Comparison of ENCODE assay signal across 14 mouse cellular contexts in the genomic region with DNA sequence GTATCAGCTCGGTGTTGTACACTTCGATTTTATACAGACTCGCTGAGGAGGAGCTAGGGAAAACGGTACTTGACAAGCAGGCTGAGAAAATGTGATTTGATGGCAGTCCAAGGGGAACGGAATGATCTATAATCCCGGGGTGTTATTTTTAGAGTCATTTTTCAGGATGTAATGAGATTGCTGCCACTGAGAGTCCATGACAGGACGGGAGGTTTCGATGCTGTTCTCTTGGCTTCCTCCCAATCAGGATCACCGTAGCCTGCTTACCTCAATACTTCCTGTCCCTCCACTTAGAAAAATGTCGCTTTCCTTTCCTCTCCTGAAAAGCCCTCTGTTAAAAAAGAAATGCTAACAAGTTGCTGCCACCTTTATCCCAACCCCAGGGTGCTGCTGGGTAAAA.
A peak's percentile ranks its signal among the peaks of the same experiment; 100 is the strongest.
DNase-seq lines count a peak whose midpoint lies in the region; ATAC-seq lines count a peak whose summit lies in the region.
"Had no signal": no experiment of that assay in that cellular context is flagged by ENCODE, and none has a peak within 500 bp of the region (broad histone marks: within the 10 kb centered on the region; RNA-seq: fewer than 3 reads in every experiment).

No protein-coding gene starts in this region.

- no peaks in the 10 kb centered on the region for H3K36me3 ChIP-seq in heart, embryonic 11.5 days (ENCODE audit: control insufficient read depth, insufficient read depth, low read length)
- no peaks in the 10 kb centered on the region for H3K36me3 ChIP-seq in kidney, embryonic 15.5 days
- no peaks in the 10 kb centered on the region for H3K36me3 ChIP-seq in kidney, embryonic 16.5 days (ENCODE audit: insufficient read depth, low read length)
- H3K36me3 ChIP-seq: hindbrain, embryonic 15.5 days; limb, embryonic 15.5 days; lung, embryonic 15.5 days had no signal

- 50% methylated on average over 10 of the region's 10 CpGs for WGBS in heart, embryonic 11.5 days (ENCODE audit: insufficient replicate concordance)
- WGBS in kidney, embryonic 15.5 days: 25% methylated on average over 10 of the region's 10 CpGs
- 17% methylated on average over 10 of the region's 10 CpGs for WGBS in kidney, embryonic 16.5 days

- H3K9me3 ChIP-seq in heart, embryonic 11.5 days (replicated peaks; ENCODE audit: control insufficient read depth, low read length): no peaks in the 10 kb centered on the region
- no peaks in the 10 kb centered on the region for H3K9me3 ChIP-seq in kidney, embryonic 15.5 days (replicated peaks)
- no peaks in the 10 kb centered on the region for H3K9me3 ChIP-seq in kidney, embryonic 16.5 days (ENCODE audit: low read length)
- H3K9me3 ChIP-seq: hindbrain, embryonic 15.5 days; limb, embryonic 15.5 days; lung, embryonic 15.5 days had no signal

- DNase-seq in heart, adult 11 months: peak; percentile 95
- peak; percentile 18 for DNase-seq in retina, adult 2 months (ENCODE audit: low read depth, low spot score)
- DNase-seq in retina, postnatal 1 day: no peak
- no peak for DNase-seq in left cerebral cortex, postnatal 14 days (ENCODE audit: low spot score in 2 of 2)
- DNase-seq: adrenal gland, postnatal 14 days; gastrocnemius, postnatal 25 days had no signal

- H3K9ac ChIP-seq in heart, embryonic 11.5 days (ENCODE audit: low read depth, low read length): no peak overlapping the region
- no peak overlapping the region for H3K9ac ChIP-seq in kidney, embryonic 15.5 days
- no peak overlapping the region for H3K9ac ChIP-seq in kidney, embryonic 16.5 days (replicated peaks; ENCODE audit: low read length)
- H3K9ac ChIP-seq: hindbrain, embryonic 15.5 days; limb, embryonic 15.5 days; lung, embryonic 15.5 days had no signal

- H3K4me1 ChIP-seq in heart, embryonic 11.5 days (ENCODE audit: control insufficient read depth, insufficient read depth, low read length): peaks cover 19% of the 10 kb centered on the region
- peaks cover 8% of the 10 kb centered on the region for H3K4me1 ChIP-seq in kidney, embryonic 15.5 days
- H3K4me1 ChIP-seq in kidney, embryonic 16.5 days (ENCODE audit: insufficient read depth, low read length): peaks cover 8% of the 10 kb centered on the region; the same call in 1 of the 2 replicates
- H3K4me1 ChIP-seq: hindbrain, embryonic 15.5 days had no signal

- H3K4me2 ChIP-seq in heart, embryonic 11.5 days: no peak overlapping the region
- H3K4me2 ChIP-seq in kidney, embryonic 15.5 days: peak overlapping the region; percentile 23; the same call in 1 of the 2 replicates
- H3K4me2 ChIP-seq in kidney, embryonic 16.5 days (replicated peaks; ENCODE audit: low read depth, low read length): no peak overlapping the region
- H3K4me2 ChIP-seq: hindbrain, embryonic 15.5 days; limb, embryonic 15.5 days; lung, embryonic 15.5 days; midbrain, embryonic 11.5 days had no signal

- intact Hi-C loops in left cerebral cortex, postnatal 14 days (cut with DNase I): no loop called here

- H3K4me3 ChIP-seq in heart, embryonic 11.5 days (ENCODE audit: low read depth, low read length): no peak overlapping the region
- H3K4me3 ChIP-seq in kidney, embryonic 15.5 days (replicated peaks): no peak overlapping the region
- no peak overlapping the region for H3K4me3 ChIP-seq in kidney, embryonic 16.5 days (ENCODE audit: low read length)
- H3K4me3 ChIP-seq: hindbrain, embryonic 15.5 days; left cerebral cortex, adult 2 months; limb, embryonic 15.5 days; lung, embryonic 15.5 days had no signal

- H3K27ac ChIP-seq in heart, embryonic 11.5 days (ENCODE audit: low read depth, low read length): no peak overlapping the region
- H3K27ac ChIP-seq in kidney, embryonic 15.5 days: no peak overlapping the region
- no peak overlapping the region for H3K27ac ChIP-seq in kidney, embryonic 16.5 days (ENCODE audit: low read length)
- H3K27ac ChIP-seq: hindbrain, embryonic 15.5 days; left cerebral cortex, adult 2 months; limb, embryonic 15.5 days; lung, embryonic 15.5 days had no signal

- no peak for ATAC-seq in heart, embryonic 11.5 days (replicated peaks; ENCODE audit: insufficient number of reproducible peaks, low FRiP score, low TSS enrichment)
- 0 out of 2 replicates have a peak, but pooled peaks have one; percentile 40 for ATAC-seq in kidney, embryonic 15.5 days (replicated peaks; ENCODE audit: low FRiP score)
- no peak for ATAC-seq in kidney, embryonic 16.5 days (ENCODE audit: low FRiP score, low TSS enrichment)

- no peaks in the 10 kb centered on the region for H3K27me3 ChIP-seq in heart, embryonic 11.5 days (ENCODE audit: control insufficient read depth, insufficient read depth, low read length)
- no peaks in the 10 kb centered on the region for H3K27me3 ChIP-seq in kidney, embryonic 15.5 days
- no peaks in the 10 kb centered on the region for H3K27me3 ChIP-seq in kidney, embryonic 16.5 days (ENCODE audit: insufficient read depth, low read length)
- H3K27me3 ChIP-seq: hindbrain, embryonic 15.5 days; limb, embryonic 15.5 days; lung, embryonic 15.5 days had no signal

Comparison
In these comparisons a context has a peak if more than half of its experiments do, and no peak if none do; other contexts are left out.
1. DNase-seq: peak in heart, adult 11 months (single experiment) and retina, adult 2 months (single experiment); none in retina, postnatal 1 day (single experiment) and left cerebral cortex, postnatal 14 days (0 of 2).